Mouse (Mus musculus) megakaryocyte, embryonic 14.5 days (primary cell): ENCODE data around the gene Ttc30a1.

ENCODE experiments used
- FLI1 ChIP-seq: IDR thresholded peaks from 2 replicates; pipeline ENCODE4 v1.6.1; 2012; ENCODE audit warnings: low read length, inconsistent platforms, mixed read lengths
- GATA1 ChIP-seq: IDR thresholded peaks from 3 replicates; pipeline ENCODE4 v1.6.1; 2012; ENCODE audit warnings: mixed read lengths, low read length, inconsistent platforms, borderline replicate concordance

- TF ChIP-seq GATA1: no peak
- TF ChIP-seq FLI1: no peak
Observed at GRCm38 (mm10) chr2:76014659-76015058, 32.9 kb upstream of the Ttc30a1 start.
